Mouse (Mus musculus): Measurements from ENCODE around the gene Dcaf1. TPM values are rescaled to one million over a fixed set of nuclear protein-coding genes. Genes with fewer than 3 reads are reported as not detected.

Gene Dcaf1
- polyA plus RNA-seq, 1 experiment from 2014 or later, result 7.9 TPM

DNA sequence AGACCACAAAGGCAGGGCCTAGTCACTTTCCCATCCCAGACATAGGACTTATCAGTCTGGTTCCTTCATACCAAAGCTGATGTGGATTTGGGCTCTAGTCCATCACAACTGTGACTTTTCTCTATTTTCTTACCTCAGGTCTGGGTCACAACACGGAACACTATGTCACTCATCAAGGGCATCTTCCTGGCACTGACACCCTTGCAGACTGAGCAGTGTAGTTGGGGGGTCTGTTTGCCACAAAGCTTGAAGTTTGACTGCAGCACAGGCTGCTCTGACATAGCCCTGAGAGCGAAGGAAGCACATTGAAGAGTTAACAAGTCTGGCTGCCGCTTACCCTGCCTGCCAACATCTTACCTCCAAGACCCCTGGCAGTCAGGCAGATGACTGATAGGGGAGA is 61.4 kb downstream of the Dcaf1 start:
- no peak overlapping the region for H3K9ac ChIP-seq (ENCODE audit: low read depth, low read length)
- H3K27me3 ChIP-seq (ENCODE audit: insufficient read depth, low read length), result no peaks in the 10 kb centered on the region
- DNase-seq (ENCODE audit: low spot score) (no peak), ATAC-seq (replicated peaks; ENCODE audit: low FRiP score, low read depth) (no peak)
- peaks cover 25% of the 10 kb centered on the region for H3K36me3 ChIP-seq (ENCODE audit: insufficient read depth, low read length)
- peaks cover 21% of the 10 kb centered on the region for H3K4me1 ChIP-seq (replicated peaks; ENCODE audit: insufficient read depth, low read length)
- TF ChIP-seq CTCF (IDR thresholded peaks at IDR 0.05; ENCODE audit: low read depth), result no peak
- 77% methylated on average over 3 of the region's 3 CpGs for WGBS
- no peak overlapping the region for H3K4me2 ChIP-seq (ENCODE audit: low read length)
- H3K4me3 ChIP-seq (replicated peaks; ENCODE audit: low read depth, low read length), result no peak overlapping the region
- no peaks in the 10 kb centered on the region for H3K9me3 ChIP-seq (replicated peaks; ENCODE audit: low read length)
- H3K27ac ChIP-seq, result no peak overlapping the region

GRCm38 (mm10) chr9:106884306-106884705 is 62.6 kb downstream of the Dcaf1 start:
- Histone ChIP-seq H3K4me3 (replicated peaks; ENCODE audit: low read depth, low read length) (peak overlapping the region; percentile 94; the same call in 1 of the 2 replicates), H3K4me2 (ENCODE audit: low read length) (peak overlapping the region; percentile 91), H3K36me3 (ENCODE audit: insufficient read depth, low read length) (peaks cover 31% of the 10 kb centered on the region), H3K27ac (no peak overlapping the region), H3K4me1 (replicated peaks; ENCODE audit: insufficient read depth, low read length) (peaks cover 21% of the 10 kb centered on the region), H3K9ac (ENCODE audit: low read depth, low read length) (0 out of 2 replicates have a peak overlapping the region, but pooled peaks have one; percentile 49), H3K27me3 (ENCODE audit: insufficient read depth, low read length) (no peaks in the 10 kb centered on the region), H3K9me3 (replicated peaks; ENCODE audit: low read length) (no peaks in the 10 kb centered on the region)
- 23% methylated on average over 16 of the region's 16 CpGs for WGBS
- peak; percentile 11 for DNase-seq (ENCODE audit: low spot score)
- no peak for TF ChIP-seq CTCF (IDR thresholded peaks at IDR 0.05; ENCODE audit: low read depth)
- no peak for ATAC-seq (replicated peaks; ENCODE audit: low FRiP score, low read depth)

DNA sequence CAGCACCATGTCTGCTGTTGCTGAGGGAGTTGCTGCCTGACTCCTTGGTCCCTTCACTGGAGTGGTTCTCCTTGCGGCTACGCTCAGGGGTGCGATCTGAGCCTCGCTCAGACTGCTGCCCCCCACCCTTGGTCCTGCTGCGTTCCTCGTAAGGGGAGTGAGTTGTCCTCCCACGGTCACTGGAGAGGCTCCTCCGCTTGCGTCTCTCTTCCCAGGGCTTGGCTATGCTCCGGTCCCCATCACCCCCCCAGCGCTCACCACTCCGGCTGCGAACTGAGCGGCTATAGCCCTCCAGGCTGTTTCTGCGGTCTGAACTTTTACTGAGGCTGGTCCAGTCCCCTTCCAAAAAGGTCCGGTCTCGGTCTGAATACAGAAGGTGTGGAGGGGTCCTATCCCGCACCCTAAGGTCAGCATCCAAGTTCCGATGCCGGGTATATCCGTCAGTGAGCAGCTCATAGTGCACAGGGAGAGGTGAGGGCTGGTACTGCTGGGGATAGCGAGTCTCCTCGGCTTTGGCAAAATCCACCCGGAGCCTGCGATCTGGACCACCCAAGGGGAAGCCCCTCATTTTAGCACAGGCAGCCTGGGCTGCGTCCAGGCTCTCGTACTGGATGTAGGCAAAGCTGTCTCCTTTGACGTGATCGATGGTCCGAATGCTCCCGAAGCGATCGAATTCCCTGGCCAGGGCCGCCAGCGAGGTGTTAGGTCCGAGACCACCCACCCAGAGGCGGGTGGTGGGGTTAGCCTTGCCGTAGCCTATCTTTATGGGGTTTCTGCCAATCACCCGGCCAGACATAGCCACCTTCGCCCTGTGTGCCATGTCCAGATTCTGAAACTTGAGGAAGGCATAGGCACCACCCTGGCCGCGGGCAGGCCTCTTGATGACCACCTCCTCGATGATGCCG is 63.6 kb downstream of the Dcaf1 start:
- Histone ChIP-seq H3K4me1 (replicated peaks; ENCODE audit: insufficient read depth, low read length) (peaks cover 23% of the 10 kb centered on the region), H3K4me3 (replicated peaks; ENCODE audit: low read depth, low read length) (peak overlapping the region; percentile 94), H3K27me3 (ENCODE audit: insufficient read depth, low read length) (no peaks in the 10 kb centered on the region), H3K9me3 (replicated peaks; ENCODE audit: low read length) (no peaks in the 10 kb centered on the region), H3K27ac (no peak overlapping the region), H3K9ac (ENCODE audit: low read depth, low read length) (peak overlapping the region; percentile 97), H3K4me2 (ENCODE audit: low read length) (peak overlapping the region; percentile 91), H3K36me3 (ENCODE audit: insufficient read depth, low read length) (peaks cover 38% of the 10 kb centered on the region)
- TF ChIP-seq CTCF (IDR thresholded peaks at IDR 0.05; ENCODE audit: low read depth), result no peak
- 12% methylated on average over 44 of the region's 44 CpGs for WGBS
- no peak for ATAC-seq (replicated peaks; ENCODE audit: low FRiP score, low read depth)
- DNase-seq (ENCODE audit: low spot score), result peak; percentile 22

DNA sequence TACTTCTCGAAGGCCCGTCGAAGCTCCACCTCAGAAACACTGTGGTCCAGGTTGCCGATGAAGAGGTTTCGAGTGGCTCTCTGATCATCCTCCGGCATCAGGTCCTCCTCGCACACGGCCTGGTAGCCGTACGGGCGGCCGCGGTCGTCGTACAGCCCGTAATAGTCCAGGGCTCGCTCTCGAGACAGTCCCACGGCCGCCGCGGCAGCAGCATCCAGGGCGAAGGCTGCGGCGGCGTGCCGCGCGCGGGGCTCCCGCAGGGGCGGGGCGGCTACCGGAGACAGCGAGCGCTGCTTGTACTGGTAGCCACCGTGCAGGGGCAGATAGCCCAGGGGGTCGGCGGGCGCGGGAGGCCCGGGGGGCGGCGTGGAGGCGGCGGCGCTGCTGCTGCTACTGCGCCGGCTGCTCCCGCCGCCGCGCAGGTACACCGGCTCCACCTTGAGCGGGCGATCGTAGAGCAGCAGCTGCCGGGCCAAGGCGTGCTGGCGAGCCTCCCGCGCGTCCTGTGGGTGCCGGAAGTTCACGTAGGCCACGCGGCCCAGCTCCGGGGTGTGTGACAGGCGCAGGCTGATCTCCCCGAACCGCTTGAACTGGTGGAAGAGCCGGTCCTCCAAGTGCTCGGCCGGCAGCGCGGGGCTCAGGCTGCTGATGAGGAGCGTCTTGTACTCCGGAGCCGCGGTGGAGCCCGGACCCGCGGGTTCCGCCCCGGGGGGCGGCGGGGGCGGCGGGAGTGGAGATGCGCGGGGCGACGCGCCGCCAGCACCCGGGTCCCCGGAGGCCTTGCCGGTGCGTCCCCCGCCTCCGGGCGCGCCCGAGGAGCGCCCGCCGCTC is 64.4 kb downstream of the Dcaf1 start:
- Histone ChIP-seq H3K27me3 (ENCODE audit: insufficient read depth, low read length) (no peaks in the 10 kb centered on the region), H3K4me3 (replicated peaks; ENCODE audit: low read depth, low read length) (peak overlapping the region; percentile 94), H3K9ac (ENCODE audit: low read depth, low read length) (peak overlapping the region; percentile 97), H3K4me2 (ENCODE audit: low read length) (peak overlapping the region; percentile 91), H3K27ac (peak overlapping the region; percentile 83), H3K36me3 (ENCODE audit: insufficient read depth, low read length) (peaks cover 40% of the 10 kb centered on the region), H3K4me1 (replicated peaks; ENCODE audit: insufficient read depth, low read length) (peaks cover 31% of the 10 kb centered on the region), H3K9me3 (replicated peaks; ENCODE audit: low read length) (no peaks in the 10 kb centered on the region)
- no peak for ATAC-seq (replicated peaks; ENCODE audit: low FRiP score, low read depth)
- under 1% methylated on average over 79 of the region's 107 CpGs for WGBS
- DNase-seq (ENCODE audit: low spot score), result peak; percentile 29
- TF ChIP-seq CTCF (IDR thresholded peaks at IDR 0.05; ENCODE audit: low read depth), result no peak

DNA sequence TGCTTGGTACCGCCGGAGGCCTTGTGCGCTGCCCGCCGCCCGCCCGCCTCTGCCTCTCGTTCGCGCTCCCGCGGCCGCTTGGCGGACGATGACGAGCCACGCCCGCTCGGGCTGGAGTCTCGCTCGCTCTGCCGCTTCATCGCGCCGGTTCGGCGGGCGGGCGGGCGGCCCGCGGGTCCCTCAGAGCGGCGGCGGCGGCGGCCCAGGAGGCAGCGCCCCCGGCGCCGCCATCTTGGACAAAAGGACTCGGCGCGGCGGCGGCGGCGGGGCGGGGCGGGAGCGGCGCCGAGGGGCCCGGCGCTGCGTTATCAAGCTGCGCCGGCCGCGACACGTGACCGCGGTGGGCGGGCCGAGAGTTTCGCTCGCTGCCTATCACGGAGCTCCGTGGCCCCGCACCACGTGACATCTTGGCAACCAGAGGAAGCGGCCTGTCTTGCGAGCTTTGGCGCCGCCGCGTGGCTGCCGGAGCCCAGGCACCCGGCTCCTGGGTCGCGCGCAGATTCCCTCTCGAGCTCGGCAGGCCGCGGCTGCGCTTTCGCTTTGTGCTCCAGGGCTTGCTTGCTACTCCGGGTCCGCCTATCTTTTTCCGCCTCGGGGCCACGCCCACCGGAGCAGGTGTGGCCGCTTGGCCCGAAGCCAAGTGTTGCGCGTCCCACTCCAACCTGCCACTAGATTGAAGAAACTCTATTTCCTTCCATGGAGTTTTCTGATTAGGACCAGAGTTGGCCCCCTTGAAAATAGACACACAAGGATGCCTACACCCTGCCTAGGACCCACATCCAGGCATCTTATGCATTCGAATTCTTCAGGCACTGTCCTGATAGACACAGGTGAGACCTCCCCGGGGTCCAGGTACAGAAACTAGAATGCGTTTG is 65.4 kb downstream of the Dcaf1 start, which contains the start of gene Rbm15b:
Gene Rbm15b (minus strand): TSS at position 601 of the 875 bp plus-strand sequence.
- peak within 1 kb of the TSS; percentile 91 for H3K4me2 ChIP-seq (ENCODE audit: low read length)
- peak within 1 kb of the TSS; percentile 83 for H3K27ac ChIP-seq
- H3K9ac ChIP-seq (ENCODE audit: low read depth, low read length), result peak within 1 kb of the TSS; percentile 97
- H3K27me3 ChIP-seq (ENCODE audit: insufficient read depth, low read length), result no peaks in the 10 kb centered on the region
- H3K4me3 ChIP-seq (replicated peaks; ENCODE audit: low read depth, low read length), result peak within 1 kb of the TSS; percentile 94
- H3K9me3 ChIP-seq (replicated peaks; ENCODE audit: low read length), result no peaks in the 10 kb centered on the region
- peak; percentile 85 for TF ChIP-seq CTCF (IDR thresholded peaks at IDR 0.05; ENCODE audit: low read depth)
- peaks cover 34% of the 10 kb centered on the region for H3K4me1 ChIP-seq (replicated peaks; ENCODE audit: insufficient read depth, low read length)
- DNase-seq (ENCODE audit: low spot score) (peak; percentile 99), ATAC-seq (replicated peaks; ENCODE audit: low FRiP score, low read depth) (peak; percentile 83)
- WGBS, result 2% methylated on average over 83 of the region's 101 CpGs
- H3K36me3 ChIP-seq (ENCODE audit: insufficient read depth, low read length), result peaks cover 36% of the 10 kb centered on the region

Measured in kidney, postnatal 0 days (tissue).